Mouse (Mus musculus): Measurements from ENCODE around the gene Bsx. TPM values are rescaled to one million over a fixed set of nuclear protein-coding genes. Genes with fewer than 3 reads are reported as not detected.

Bsx gene
- polyA plus RNA-seq, 1 experiment from 2014 or later: not detected

- H3K27me3 ChIP-seq (replicated peaks; ENCODE audit: control insufficient read depth, insufficient read depth, low read length): no peaks in the 10 kb centered on the region
- H3K27ac ChIP-seq (ENCODE audit: low read length): no peak overlapping the region
- no peak overlapping the region for H3K4me2 ChIP-seq (ENCODE audit: low read depth, low read length)
- ATAC-seq: no peak
- H3K4me3 ChIP-seq (ENCODE audit: low read length): no peak overlapping the region
- no peak overlapping the region for H3K9ac ChIP-seq (ENCODE audit: low read depth, low read length)
- WGBS: 79% methylated on average over 17 of the region's 17 CpGs
- H3K9me3 ChIP-seq (ENCODE audit: control insufficient read depth, low read length): no peaks in the 10 kb centered on the region
- H3K4me1 ChIP-seq (ENCODE audit: control insufficient read depth, insufficient read depth, low read length): no peaks in the 10 kb centered on the region
- no peaks in the 10 kb centered on the region for H3K36me3 ChIP-seq (ENCODE audit: control insufficient read depth, insufficient read depth, low read length)
Observed at GRCm38 (mm10) chr9:40927351-40927980, 53.5 kb downstream of the Bsx start.

Other genes with a start within 250 kb of the Bsx start
- not detected in 2 replicates for gene Gm21915, start 203.5 kb upstream of the Bsx start, polyA plus RNA-seq (2015; fragmentation: Nextera tagmentation; extraction: Ambion mirVana)
- 20.9 and 22.2 TPM in 2 replicates for gene Clmp, start 188.2 kb upstream of the Bsx start, polyA plus RNA-seq (2015; fragmentation: Nextera tagmentation; extraction: Ambion mirVana)
- 2,348 and 2,439 TPM in 2 replicates for gene Hspa8, start 73.1 kb upstream of the Bsx start, polyA plus RNA-seq (2015; fragmentation: Nextera tagmentation; extraction: Ambion mirVana)
- gene Jhy, start 90.0 kb downstream of the Bsx start, polyA plus RNA-seq (2015; fragmentation: Nextera tagmentation; extraction: Ambion mirVana): 0.04 and 0.09 TPM in 2 replicates
- 0.09 and 0.18 TPM in 2 replicates for gene Crtam, start 130.5 kb downstream of the Bsx start, polyA plus RNA-seq (2015; fragmentation: Nextera tagmentation; extraction: Ambion mirVana)